Mouse (Mus musculus) left cerebral cortex, postnatal 36 days (tissue): Measurements from ENCODE around the gene Lmnb2. TPM values are rescaled to one million over a fixed set of nuclear protein-coding genes. Genes with fewer than 3 reads are reported as not detected.

Source experiments
- DNase-seq, 2 experiments: peaks; one replicate each; pipeline ENCODE4 v3.0.0; 2021 to 2022; ENCODE audit warnings: low spot score in 2 of 2, mixed read lengths in 1 of 2
- intact Hi-C: fragments of 180-260 bp; cut with DNase I; formaldehyde crosslinking; loops from one replicate; pipeline ENCODE4 v1.15.1; 2025
- total RNA-seq, 2 experiments: library from RNA; stranded (reverse); gene quantifications; 2 replicates each; pipeline ENCODE4 v1.2.3; 2021

Gene Lmnb2
- total RNA-seq, result 10 to 100 TPM; 17.6 to 21.2 TPM

DNA sequence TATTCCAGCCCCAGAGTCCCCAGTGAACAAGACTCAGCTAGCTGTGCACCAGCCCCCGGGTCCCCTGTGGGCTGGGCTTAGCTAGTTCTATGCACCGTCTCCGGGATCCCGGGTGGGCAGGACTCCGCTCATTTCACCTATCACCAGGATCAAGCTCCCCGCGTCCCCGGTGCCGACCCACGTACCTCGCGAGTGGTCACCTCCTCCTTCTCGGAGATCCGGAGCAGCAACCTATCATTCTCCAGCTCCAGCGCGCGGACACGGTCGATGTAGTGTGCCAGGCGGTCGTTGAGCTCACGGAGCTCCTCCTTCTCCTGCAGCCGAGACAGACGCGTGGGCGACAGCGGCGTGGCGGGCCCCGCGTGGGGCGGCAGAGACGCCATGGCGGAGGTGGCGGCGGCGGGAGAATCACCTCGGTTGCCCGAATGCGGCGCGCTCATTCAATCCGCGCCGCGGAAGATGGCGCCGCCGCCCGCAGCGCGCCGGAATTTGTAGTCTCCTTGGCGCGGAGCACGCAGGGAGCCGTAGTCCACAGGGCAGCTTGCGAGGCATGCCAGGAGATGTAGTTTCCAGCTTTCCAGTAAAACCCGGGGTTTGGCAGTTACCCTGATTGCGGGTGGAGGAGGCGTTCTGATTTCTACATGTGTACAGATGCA lies at the start of gene Lmnb2:
TSS of gene Lmnb2 (minus strand) at position 467 of the 656 bp plus-strand sequence.
- intact Hi-C loops, result loop anchor here (10.0 kb wide), 1 partner anchor 167 kb away; no protein-coding TSS in a partner anchor
- DNase-seq, result peak; percentile 87 to 89

DNA sequence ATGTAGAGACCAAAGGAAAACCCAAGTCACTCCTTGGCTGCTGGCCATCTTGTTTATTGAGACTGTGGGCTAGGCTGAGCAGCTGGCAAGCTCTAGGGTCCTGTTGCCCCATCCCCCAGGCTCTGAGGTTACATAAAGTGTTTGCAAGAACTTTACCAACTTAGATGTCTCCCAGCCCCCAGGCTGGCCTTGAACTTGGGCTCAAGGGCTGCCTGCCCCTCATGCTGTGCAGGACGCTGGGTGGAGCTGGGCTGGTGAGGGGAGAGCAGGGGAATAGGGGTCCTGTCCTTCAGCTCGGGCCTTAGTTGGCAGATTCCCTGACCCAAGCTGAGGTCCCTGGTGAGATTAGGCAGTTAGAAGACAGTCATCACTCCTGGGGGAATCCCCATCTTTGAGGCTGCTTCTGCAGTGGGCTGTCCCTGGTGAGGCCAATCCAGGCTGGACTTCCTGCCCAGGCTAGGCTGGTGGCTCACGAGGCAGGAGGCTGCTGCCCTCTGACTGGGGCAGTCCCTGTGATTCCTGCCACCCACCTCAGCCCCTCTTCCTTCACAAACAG lies 49.1 kb upstream of the Lmnb2 start:
- intact Hi-C loops, result no loop called here

DNA sequence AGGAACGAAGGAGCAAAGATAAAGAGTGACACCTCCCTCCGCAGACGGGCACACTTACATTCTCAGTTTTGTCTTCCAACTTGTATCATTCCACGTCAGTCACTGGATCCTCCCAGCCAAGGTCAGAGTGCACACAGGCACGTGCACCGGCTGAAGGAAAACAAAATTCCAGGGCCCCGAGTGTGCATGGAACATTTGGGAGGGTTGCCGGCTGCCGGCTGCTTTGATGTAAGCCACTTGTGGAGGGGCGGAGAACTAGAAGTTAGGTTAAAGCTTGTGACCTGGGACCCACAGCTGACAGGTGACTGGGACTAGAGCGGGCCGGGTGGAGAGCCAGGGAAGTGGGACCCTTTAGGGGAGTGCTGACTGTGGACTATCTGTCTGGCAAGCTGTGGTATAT lies 48.3 kb upstream of the Lmnb2 start:
- no peak for DNase-seq
- intact Hi-C loops, result no loop called here

More for the DNA sequence above, 49.1 kb upstream of the Lmnb2 start:
- DNase-seq, result no peak

DNA sequence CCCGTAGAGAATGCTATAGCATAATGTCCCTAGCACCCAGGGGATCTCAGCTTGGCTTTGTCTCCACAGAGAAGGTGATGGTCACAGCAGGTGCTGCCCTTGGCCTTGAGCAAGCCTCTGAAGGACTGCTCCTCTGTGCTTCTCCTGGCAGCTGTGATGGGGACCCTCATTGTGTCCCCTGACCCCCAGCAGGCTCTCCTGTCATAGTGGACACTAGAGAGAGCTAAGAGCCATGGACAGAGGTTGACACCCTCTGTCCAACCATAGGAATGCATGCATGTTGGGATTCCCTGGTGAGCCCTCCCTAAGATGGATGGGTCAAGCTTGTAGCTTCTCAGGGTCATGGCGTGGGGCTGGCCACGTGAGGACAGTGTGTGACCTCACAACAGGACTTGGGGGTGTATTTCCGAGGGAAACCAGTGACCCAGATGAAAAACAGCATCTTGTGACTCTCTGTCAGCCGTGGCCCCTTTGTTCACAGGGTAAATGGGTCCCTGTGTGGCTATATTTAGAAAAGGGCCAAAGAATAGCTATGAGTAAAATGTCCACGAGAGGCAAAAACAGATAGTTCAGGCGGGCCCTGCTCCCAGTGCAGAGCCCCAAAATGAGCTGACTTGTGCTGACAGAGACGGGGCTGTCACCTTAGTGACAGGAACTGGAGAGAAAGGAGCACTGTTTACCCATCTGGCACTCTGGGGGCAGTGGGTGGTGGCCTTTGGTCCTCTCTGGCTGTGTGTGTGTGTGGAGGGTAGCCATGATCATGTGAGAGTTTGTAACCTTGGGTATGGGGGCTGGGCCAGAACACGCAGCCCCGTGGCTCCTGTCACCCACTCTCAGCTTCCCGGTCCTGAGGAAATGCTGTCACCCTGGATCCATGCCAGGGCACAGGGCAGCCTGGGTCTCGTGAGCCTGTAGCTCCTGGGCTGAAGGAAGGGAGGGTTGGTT lies 45.3 kb upstream of the Lmnb2 start:
- intact Hi-C loops, result no loop called here
- no peak for DNase-seq

DNA sequence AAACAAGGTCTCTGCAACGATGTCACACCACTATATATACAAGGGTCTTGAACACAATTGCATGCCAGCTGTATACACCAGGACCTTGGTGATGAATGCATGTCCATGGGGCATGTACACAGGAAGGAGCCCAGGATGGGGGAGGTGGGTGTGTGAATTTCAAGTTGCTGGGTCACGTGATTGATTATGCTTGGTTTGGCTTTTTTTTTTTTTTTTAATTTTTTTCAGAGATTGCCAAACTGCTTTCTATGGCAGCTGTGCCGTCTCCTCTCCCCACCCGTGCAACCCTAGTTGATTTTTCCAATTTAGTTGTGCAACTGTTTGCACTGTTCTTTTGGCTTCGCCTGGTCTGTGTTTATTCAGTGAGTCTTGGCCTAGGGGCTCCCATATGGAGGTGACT lies 44.5 kb upstream of the Lmnb2 start:
- intact Hi-C loops, result no loop called here
- DNase-seq, result no peak

DNA sequence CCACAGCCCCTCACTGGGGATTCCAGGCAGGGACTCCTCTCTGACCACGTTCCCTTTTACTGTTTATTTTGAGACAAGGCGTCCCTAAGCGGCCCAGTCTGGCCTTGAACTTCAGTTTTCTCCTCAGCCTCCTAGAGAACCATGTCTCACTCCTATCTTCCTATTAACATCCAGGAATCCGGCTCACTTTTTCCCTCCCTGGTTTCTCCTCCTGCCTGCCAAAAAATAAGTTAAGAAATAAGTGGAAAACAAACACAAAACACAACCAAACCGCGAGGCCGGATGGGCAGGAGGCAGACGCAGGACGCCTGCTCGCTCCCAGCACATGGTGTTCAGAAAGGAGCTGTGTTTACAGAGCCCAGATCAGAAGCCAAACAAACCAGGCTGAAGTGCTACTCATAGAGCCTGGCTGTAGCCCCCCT lies 44.0 kb upstream of the Lmnb2 start:
- no peak for DNase-seq
- intact Hi-C loops, result no loop called here

DNA sequence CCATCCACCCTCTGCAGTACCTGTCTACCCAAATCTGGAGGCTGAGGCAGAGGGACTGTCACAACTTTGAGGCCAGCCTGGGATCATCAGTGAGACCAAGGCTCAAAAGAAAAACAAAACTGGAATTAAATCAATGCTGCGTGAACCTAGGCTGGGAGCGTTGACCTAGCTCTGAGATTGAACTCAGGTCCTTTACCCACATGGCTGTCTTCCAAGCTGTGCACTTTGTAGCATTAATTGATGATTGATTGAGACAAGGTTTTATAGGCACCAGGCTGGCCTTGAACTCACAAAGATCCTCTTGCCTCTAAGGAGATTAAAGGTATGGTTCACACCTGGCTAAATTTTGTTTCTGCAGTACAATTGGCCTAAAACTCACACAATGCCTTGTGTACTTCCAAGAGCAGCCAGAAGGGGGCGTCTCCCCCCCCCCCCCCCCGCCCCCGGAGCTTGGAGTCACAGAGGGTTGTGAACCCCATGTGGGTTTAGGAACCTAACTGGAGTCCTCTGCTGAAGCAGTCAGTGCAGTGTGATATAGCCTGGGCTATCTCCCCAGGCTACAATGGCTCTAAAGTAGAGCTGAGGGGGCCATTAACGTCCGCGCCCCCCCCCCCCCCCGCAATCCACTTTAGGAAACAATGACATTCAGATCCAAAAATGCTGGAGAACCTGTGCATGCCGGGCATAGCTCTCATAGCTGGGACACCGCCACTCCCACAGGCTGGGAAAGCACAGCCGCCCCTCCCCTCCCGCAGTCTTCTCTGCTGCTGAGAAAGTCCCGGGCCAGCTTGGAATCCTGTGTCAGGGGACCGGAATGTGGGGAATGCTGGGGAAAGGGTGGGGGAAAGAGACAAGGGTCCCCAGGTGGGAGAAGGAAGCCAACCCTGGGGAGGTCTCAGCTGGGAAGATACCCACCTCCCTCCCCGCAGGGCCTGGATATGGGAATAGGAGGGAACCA lies 42.8 kb upstream of the Lmnb2 start:
- intact Hi-C loops, result no loop called here
- no peak for DNase-seq

DNA sequence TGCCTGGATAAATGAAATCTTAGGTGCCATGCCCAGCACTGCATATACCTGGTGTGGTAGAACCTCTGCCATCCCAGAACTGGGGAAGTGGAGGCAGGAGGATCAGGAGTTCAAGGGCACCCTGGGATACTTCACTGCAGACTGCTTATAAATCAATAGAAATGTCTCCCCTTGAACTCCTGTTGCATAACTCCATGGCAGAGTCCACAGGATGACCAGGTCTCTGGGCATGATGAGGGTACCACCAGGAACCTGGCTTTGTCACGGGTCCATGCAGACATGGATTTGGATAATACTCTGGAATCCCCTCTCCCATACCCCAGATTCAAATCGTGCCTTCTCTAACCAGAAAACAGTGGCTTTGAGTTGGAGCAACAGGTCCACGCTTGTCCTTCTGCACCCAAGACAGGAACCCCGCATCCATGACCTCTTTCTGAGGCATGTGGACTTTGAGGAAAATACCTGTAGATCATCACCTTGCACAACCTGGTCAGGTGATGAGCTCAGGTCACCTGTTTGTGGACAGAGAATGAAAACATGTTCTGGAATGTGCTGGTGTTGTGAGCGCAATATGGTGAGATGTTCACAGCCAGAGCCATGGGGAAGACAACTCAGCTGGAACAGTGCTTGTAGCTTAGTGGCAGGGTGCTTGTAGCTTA lies 41.1 kb upstream of the Lmnb2 start:
- DNase-seq, result no peak
- intact Hi-C loops, result no loop called here

DNA sequence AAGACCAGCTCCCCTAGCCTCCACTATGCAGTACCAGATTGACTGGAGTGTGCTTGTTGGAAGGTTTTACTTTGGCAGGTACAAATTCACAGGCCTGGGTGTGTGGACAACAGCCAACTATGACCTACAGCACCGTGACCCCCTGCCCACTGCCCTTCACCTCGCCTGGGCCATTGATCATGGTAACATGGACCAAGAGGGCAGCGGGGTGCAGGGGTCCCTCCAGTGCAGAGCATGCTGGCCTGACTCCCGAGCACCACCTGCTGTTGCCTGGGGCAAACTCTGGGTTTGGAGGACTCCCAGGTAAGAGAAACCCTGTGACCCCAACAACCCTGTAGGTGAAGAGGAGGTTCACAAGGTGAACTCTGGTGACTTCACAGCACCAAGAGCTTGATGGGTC lies 39.7 kb upstream of the Lmnb2 start:
- DNase-seq, result no peak
- intact Hi-C loops, result no loop called here

DNA sequence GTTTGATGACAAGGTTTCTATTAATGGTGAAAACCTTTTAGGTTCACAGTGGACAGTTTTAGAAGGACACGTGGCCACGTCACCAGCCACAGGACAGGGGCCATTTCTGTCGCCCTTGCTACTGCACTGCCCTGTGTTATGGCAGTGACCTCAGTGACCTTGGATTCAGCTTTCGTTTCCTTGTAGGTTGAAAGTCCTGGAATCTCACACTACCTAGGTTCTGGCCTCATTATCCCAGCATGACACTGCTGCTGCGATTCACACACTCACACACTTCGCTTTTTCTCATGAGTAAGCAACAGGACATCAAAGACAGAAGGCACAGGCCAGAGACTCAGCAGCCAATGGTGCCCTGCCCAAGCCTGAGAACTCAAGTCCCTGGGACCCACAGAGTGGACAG lies 38.9 kb upstream of the Lmnb2 start:
- intact Hi-C loops, result no loop called here

DNA sequence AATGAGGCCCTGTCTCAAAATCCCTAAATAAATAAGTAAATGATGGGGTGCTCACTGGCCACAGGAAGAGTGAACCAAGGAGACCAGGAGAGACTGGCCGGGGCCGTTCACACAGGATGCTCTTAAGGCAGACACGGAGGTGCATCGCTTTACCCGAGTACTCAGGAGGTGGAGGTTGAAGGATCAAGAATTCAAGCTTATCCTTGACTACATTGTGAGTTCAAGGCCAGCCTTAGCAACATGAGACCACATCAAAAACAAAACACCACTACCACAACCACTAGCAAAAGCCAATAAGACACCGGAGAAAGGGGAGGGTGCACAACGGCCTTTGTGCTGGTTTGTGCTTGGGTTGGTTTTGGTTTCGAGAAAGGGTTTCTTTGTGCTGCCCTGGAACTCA lies 38.3 kb upstream of the Lmnb2 start:
- intact Hi-C loops, result no loop called here

More for the DNA sequence above, 38.9 kb upstream of the Lmnb2 start:
- no peak for DNase-seq

DNA sequence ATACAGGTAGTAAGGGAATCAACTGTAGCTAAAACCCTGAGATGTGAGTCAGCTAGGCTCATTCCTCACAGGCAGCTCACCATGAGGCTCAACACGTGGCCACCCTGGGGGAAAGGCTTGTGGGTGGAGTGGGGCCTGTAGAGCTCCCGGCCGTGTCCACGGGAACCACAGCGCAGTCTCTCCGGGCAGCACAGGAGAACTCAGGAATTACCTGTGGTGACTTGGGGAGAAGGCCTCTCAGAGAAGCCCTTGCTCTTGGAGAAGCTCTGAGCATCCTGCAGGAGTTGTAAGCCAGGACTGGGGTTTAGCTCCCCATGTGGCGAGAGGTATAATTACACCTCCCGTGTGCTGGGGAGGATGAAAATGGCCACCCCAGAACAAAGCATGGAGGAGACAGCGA lies 37.5 kb upstream of the Lmnb2 start:
- intact Hi-C loops, result loop anchor here (2.0 kb wide), 1 partner anchor 27 kb away; no protein-coding TSS in a partner anchor
- DNase-seq, result peak in 1 of 2 experiments; percentile 50

More for the DNA sequence above, 38.3 kb upstream of the Lmnb2 start:
- DNase-seq, result no peak

DNA sequence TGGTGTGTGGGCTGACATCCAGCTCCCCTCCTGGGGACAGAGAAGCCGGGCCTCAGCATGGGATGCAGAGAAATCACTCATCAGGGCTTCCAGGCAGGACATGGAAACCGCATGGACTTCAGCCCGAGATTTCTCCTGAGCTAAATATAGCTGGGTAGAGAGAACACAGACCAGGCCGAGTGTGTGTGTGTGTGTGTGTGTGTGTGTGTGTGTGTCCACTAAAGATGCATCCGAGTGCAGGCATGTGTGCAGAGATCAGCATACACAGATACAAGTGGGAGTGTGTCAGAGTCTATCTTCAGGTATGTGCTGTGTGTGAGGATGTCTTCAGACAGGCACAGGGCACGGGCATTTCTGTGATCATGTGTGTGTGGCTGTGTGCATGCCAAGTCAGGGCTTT lies 36.8 kb upstream of the Lmnb2 start:
- no peak for DNase-seq
- intact Hi-C loops, result loop anchor here (2.0 kb wide), 1 partner anchor 26 kb away; no protein-coding TSS in a partner anchor

DNA sequence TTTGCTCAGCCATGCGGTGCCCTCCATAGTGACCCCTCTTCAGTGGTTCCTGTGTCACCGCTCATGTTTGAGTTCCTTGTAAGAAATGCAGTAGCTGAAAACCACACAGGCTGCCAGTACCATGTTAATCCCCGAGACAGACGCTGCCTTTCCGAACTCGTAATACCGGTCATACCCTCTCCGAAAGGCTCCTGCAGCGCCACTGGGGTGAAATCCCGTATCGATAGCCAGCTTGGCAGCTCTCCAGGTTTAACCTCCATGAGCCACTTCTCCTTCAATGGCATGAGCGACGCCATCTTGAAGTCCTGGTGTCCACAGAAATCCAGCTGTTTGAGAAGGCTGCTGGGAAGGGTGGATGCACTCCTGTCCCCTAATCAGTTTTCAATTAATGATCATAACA lies 36.4 kb upstream of the Lmnb2 start:
- intact Hi-C loops, result loop anchor here (2.0 kb wide), 1 partner anchor 26 kb away; no protein-coding TSS in a partner anchor
- no peak for DNase-seq

DNA sequence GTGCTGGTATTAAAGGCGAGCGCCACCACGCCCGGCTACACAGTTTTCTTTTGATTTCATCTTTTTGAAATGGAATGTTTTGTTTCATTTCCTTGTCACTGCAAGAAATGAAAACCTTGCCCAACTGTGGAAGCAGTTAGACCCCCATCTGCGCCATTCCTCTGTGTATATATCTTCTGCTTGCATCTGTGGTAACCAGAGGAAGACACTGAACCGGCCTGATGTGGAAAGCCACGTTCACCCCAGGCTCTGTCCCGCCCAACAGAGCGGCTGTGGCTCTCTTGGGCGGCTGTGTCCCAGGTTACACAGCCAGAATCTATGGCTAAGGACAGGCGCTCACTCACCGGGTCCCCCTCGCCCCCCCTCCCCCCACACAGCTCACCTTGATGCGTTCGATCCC lies 34.4 kb upstream of the Lmnb2 start:
- intact Hi-C loops, result no loop called here
- no peak for DNase-seq

DNA sequence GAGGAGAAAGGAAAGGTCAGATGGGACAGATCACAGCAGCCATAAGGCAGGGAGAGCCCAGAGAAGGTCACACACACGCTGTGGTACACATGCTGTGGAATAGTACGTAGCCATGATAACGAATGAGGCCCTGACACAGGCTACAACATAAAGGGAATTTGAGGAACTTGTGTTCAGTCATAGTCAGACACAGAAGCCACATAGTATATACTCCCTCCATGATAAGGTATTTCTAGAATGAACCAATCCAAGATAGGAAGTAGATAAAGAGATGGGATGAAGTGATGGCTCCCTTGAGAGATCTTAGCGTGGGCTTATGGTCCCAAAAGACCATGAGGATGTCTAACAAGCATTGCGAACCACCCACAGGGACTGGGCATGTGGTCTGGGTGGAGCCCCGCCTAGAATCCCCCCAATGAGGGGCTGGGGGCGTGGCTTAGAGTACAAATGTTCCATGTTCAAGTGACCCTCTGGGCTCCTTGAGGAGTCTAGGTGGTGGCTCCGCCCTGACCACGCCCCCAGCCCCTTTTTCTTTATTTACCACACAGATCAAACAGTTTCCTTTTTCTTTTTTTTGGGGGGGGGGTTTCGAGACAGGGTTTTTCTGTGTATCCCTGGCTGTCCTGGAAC lies 33.8 kb upstream of the Lmnb2 start:
- DNase-seq, result no peak
- intact Hi-C loops, result no loop called here

DNA sequence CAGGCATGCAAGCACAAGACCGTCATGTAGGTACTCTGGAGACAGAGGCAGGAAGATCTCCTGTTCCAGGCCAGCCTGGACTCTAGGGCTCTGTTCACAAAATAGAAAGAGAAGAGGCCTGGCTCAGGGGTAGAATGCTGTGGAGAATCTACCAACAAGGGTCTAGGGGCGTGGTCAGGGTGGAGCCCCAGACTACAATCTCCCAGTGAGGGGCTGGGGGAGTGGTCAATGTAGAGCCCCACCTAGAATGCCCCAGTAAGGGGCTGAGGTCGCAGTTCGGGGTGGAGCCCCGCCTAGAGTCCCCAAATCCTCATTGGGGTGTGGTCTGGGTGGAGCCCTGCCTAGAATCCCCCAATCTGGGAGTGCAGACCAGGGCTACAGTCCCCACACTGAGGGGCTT lies 32.3 kb upstream of the Lmnb2 start:
- intact Hi-C loops, result no loop called here

DNA sequence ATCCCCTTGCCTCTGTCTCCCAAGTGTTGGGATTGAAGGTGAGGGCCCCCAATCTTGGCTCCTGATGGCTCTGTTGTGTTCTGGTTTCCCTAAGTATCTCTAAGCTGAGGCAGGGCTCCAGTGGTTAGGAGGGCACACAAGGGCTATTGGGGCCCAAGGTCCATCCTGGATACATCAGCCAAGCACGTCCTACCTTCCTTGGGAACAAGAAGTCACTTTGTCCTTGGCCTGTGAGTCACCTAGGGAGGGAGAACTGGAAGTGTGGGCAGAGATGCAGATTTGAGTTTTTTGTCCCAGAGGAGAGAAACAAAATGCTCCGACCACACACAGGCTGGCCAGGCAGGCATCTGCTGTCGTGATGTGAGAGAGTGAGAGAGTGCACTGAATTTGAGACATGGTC lies 31.0 kb upstream of the Lmnb2 start:
- DNase-seq, result no peak
- intact Hi-C loops, result no loop called here

More for the DNA sequence above, 32.3 kb upstream of the Lmnb2 start:
- no peak for DNase-seq
